Mouse (Mus musculus) gastrocnemius, adult 18-20 months (tissue): ENCODE results near the gene Zfp541. TPM values are rescaled to one million over a fixed set of nuclear protein-coding genes. Genes with fewer than 3 reads are reported as not detected.
A peak's percentile ranks its signal among the peaks of the same experiment; 100 is the strongest.

Experiments
- DNase-seq: peaks from one replicate; pipeline ENCODE4 v3.0.0; 2021; ENCODE audit warnings: low spot score
- total RNA-seq, 2 experiments: library from RNA; stranded (reverse); gene quantifications; 2 replicates each; pipeline ENCODE4 v1.2.3; 2021

Gene Zfp541
- total RNA-seq, 2 experiments from 2014 or later, result not detected

- no peak for DNase-seq
These were observed 10.3 kb downstream of the Zfp541 start for GRCm38 (mm10) chr7:16071906-16072305.

- no peak for DNase-seq
These were observed 18.3 kb downstream of the Zfp541 start for GRCm38 (mm10) chr7:16079947-16080346.

DNA sequence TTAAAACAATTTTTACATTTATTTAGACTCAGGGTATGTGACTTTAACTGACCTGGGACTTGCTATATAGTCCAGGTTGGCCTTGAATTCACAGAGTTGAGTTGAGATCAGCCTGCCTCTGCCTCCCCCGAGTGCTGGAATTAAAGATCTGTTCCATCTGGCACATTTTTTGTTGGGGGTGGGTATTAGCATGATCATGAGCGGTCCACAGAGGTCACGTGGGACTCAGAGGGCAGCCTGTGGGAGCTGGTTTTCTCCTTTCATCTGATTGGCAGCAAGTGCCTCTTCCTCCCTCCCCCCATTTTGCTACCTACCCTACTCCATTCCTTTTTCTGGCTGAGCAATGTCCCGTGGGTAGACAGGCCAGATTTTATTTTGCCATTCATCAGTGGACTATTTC lies 19.0 kb downstream of the Zfp541 start:
- no peak for DNase-seq

GRCm38 (mm10) chr7:16083361-16083760 lies 21.7 kb downstream of the Zfp541 start:
- no peak for DNase-seq

- DNase-seq, result no peak
These were observed 26.0 kb downstream of the Zfp541 start for GRCm38 (mm10) chr7:16087587-16087986.

- no peak for DNase-seq
These were observed 33.0 kb downstream of the Zfp541 start for GRCm38 (mm10) chr7:16094592-16094991.

DNA sequence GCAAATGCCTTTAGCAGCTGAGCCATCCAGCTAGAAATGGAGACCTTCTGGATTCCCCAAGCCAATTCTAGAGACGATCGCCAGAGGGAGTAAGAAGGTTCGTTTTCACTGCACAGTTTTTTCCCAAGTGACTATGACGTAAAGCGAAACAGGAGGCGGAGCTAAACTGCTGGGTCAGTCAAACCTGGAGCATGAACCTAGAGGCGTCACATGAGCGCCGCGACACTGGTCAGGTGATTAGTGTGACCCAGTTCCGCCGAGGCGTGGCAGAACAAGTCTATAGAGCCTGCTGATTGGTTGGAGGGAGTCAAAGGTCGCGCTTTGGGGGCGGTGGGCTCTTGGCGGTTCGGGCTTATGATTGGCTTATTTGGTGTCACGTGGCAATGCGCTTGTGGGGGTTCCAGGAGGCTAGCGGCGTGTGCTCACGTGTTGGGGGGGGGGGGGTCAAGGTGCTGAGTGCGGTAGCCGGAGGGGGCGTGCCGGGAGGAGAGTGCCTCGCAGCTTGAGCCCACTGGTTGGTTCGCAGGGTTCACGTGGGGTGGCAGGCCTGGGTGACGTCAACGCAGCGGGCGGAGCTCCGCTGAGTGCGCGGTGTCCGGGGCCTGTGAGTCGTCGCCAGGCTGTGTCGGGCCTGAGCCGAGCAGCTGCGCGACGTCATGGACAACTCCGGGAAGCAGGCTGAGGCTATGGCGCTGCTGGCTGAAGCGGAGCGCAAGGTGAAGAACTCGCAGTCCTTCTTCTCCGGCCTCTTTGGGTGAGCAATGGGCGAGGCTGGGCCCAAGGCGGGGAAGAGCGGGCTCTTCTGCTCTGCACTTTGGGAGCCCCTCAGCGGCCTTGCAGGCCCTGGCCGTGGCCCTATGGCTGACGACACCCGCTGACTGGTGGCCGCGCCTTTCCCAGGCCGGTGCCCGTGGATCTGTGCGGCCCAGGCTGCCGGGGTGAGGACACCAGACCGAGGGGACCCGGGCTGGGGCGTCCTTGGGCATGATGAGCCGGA lies 36.7 kb downstream of the Zfp541 start, which contains the start of gene Napa:
TSS of gene Napa (plus strand) at position 438 of the 997 bp plus-strand sequence.
- peak; percentile 99 for DNase-seq

GRCm38 (mm10) chr7:16099901-16100300 lies 38.3 kb downstream of the Zfp541 start:
- no peak for DNase-seq

GRCm38 (mm10) chr7:16101081-16101480 lies 39.5 kb downstream of the Zfp541 start:
- DNase-seq, result peak; percentile 54

- peak; percentile 66 for DNase-seq
These were observed 40.3 kb downstream of the Zfp541 start for GRCm38 (mm10) chr7:16101726-16102475.

DNA sequence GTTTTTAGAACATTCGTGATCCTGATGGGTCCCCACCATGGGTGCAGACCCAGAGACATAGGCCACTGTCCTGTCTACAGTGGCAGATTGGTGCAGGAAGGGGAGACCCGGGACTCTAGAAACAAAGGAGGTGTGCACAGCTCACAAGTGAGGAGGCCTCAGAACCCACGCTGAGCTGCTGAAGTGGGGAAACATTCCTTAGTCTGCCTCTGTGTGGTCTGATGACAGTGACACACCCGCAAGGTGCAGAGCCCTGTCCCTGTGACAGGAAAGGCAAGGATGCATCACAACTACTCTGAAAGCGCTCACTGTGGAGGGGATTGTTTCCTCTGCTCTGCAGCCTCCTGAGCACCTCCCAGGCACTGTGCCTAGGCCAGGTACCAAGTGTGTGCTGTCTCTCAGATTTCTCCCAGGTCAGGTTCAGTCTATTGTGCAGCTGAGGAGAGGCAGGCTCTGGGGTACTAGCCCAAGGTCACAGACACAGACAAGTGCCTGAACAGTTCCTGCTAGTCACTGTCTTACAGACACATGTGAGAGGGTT lies 41.1 kb downstream of the Zfp541 start:
- no peak for DNase-seq

DNA sequence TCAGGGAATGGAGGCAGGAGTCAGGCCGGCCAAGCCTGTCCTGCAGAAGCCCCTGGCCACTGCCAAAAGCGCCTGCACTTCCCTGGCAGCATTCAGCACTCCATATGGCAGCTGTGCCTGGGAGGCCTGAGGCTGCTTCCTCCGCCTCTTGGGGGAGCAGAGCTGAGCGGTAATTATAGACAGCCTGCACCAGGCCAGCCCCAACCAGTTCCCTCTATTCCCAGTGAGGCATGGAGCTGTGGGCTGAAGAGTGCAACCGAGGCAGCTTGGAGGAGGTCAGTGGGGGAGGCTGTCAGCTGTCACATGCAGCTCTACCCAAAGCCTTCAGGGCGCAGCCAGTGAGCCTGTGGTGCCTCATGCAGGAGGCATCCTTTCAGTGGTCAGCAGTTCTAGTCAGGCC lies 42.1 kb downstream of the Zfp541 start:
- peak; percentile 39 for DNase-seq

- no peak for DNase-seq
These were observed 43.2 kb downstream of the Zfp541 start for GRCm38 (mm10) chr7:16104611-16105388.

DNA sequence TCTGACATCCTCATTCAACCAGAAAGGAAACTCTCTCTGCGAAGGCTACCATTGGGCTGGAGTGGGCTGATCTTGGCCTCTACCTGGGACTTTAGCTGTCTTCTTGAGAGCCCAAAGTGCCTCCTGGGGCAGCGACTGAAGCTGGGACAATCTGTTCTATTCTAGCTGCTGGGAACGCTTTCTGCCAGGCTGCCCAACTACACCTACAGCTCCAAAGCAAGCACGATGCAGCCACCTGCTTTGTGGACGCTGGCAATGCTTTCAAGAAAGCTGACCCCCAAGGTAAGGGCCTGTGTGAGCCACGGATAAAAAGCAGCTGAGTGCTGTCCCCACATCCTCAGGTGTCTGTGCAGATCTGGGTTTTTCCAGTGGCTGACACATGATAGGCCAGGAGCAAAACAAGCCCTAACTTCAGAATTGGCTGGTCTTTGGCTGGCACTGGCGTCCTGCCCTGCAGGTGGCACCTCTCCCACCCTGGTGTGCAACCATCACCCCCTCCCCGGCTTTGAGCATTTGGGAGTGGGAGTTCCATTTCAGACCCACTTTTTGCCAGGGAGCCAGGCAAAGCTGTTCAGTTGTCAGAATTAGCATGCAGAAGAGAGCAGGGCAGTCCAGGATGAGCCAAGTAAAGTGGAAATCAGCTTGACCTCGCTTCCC lies 47.4 kb downstream of the Zfp541 start:
- no peak for DNase-seq

GRCm38 (mm10) chr7:16110158-16110557 lies 48.5 kb downstream of the Zfp541 start:
- DNase-seq, result no peak

DNA sequence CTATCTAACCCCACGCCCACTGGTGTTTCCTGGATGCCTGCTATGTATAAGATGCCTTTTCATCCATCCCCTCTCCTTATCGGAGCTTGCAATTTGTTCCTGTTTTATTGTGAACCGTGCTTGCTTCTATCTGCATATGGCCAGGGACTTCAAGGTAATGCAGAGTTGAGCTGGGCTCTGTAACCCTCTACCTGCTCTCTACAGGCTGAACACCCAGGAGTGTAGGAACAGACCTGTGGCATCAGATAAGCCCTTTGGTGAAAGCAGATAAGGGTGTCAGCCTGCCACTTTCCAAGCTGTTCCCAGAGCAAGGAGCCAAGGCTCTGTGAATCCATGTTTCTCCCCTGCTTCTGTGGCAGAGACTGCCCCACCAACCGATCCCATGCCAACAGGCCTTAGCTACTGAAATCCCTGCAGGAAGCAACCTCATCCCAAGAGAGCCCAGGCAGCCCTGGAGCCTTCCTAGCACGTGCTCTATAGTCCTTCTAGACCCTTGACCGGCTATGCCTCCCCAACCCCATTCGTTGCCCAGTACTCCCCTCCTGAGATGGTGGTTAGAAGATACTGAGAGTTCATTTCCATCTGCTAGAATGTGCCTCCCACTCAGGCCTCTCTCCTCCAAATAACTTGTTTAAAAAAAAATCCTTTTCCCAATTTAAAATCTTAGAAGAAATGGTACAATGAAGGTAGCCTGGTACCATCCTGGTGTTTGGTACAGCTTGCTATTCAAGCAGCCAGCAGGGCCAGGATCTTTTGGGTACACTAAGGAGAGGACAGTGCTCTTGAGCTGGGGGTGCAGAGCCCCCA lies 49.9 kb downstream of the Zfp541 start:
- no peak for DNase-seq

DNA sequence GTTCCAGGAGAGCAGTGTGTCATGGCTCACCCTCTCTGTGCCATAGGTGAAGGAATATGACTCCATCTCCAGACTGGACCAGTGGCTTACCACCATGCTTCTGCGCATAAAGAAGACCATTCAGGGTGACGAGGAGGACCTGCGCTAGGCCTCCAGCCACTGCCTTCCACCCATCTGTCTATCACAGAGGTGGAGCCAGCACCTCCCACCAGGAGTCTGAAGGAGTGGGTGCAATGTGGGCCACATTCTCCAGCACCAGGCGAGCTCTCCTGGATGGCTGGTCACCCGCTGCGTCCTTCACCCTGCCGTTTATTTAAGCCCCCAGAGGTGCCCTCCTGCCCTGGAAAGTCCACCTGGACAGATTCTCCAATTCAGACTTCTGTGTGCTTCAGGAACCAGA lies 54.8 kb downstream of the Zfp541 start:
- no peak for DNase-seq

- no peak for DNase-seq
These were observed 55.5 kb downstream of the Zfp541 start for GRCm38 (mm10) chr7:16117100-16117499.

- peak; percentile 93 for DNase-seq
These were observed 58.1 kb downstream of the Zfp541 start, which contains the start of gene Kptn for GRCm38 (mm10) chr7:16119569-16120261. Gene Kptn, plus strand, starts transcription at chr7:16119895.
